Mouse (Mus musculus): ENCODE data around the gene Cnnm3.

DNA sequence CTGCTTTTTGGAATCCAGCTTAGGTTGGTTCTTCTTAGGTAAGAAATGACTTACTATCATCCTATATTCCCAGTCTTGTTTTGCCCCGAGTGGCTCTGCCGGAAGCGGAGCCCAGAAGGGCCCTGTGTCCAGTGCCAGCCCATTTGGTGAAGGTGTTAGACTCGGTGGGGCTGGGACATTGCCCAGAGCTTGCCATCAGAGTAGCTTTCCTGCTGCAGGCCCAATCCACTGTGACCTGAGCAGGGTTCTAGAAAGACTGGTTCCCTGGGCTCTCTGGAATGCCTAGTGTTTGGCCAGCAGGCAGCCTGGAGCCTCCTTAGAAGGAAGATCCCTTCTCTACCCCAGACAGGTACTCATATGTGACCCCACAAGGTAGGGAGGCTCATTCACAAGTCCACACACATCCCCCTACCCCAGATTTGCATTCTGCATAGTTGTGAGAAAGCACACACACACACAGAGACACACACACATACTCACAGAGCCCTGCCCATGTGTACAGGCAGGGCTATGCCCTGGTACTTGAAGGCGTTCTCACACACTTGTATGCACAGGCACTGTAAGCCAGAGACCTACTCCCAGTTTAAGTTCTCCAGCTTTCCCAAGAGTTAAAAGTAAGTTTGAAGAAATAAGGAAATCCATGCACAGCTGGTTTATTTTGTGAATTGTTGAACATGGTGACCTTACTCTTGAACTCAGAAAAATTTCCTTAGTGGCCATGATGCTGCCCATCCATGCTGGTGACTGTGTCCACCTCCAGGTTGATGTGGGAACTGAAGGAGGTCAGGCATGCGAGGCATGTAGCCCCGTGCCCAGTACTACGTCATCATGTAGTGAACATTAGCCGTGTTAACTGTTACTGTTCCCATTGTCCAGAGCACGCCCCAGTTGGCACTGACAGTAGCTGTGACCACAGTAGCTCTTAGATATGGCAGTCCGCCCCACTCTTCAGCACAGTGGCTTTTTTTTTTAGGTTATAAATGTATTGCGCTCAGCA is 31.5 kb upstream of the Cnnm3 start:
- TF ChIP-seq CTCF (IDR thresholded peaks at IDR 0.05; ENCODE audit: control insufficient read depth, insufficient read depth, low read length) (no peak), POLR2A (IDR thresholded peaks at IDR 0.05; ENCODE audit: borderline replicate concordance, control insufficient read depth, low read depth, low read length) (no peak)
